Mouse (Mus musculus) C2C12 (cell line): ENCODE measurements around the gene Lpin3. TPM values are rescaled to one million over a fixed set of nuclear protein-coding genes. Genes with fewer than 3 reads are reported as not detected.

Experiments used
- H3K27me3 ChIP-seq: one replicate; pipeline ENCODE4 v1.6.1; 2011; ENCODE audit not compliant: control insufficient read depth, insufficient read depth, insufficient read length
- H3K36me3 ChIP-seq: one replicate; pipeline ENCODE4 v1.6.1; 2011; ENCODE audit not compliant: control insufficient read depth, insufficient read depth
- H3K4me3 ChIP-seq: one replicate; pipeline ENCODE4 v1.5.1; 2011; ENCODE audit warnings: mild to moderate bottlenecking, control low read depth; ENCODE audit not compliant: poor library complexity, insufficient read depth, severe bottlenecking
- H3K79me2 ChIP-seq: one replicate; pipeline ENCODE4 v1.6.1; 2011; ENCODE audit not compliant: control insufficient read depth, insufficient read depth
- H3K79me3 ChIP-seq: one replicate; pipeline ENCODE4 v1.6.1; 2011; ENCODE audit warnings: low read depth, control low read depth
- H3ac ChIP-seq: one replicate; pipeline ENCODE3; 2011; ENCODE audit warnings: low read depth; ENCODE audit not compliant: control insufficient read depth, insufficient read length
- CEBPB ChIP-seq: IDR thresholded peaks from one replicate; pipeline ENCODE4 v1.6.1; 2011; ENCODE audit warnings: low read depth, mild to moderate bottlenecking, control low read depth, moderate library complexity
- CTCF ChIP-seq: IDR thresholded peaks from one replicate; pipeline ENCODE4 v1.5.1; 2011; ENCODE audit not compliant: control insufficient read depth, insufficient read depth, insufficient read length
- FOSL1 ChIP-seq: IDR thresholded peaks from one replicate; pipeline ENCODE4 v1.8.0; 2011; ENCODE audit warnings: mild to moderate bottlenecking, low read length; ENCODE audit not compliant: poor library complexity, insufficient read depth, severe bottlenecking
- MAX ChIP-seq: IDR thresholded peaks from one replicate; pipeline ENCODE4 v1.6.1; 2011; ENCODE audit warnings: mild to moderate bottlenecking, control low read depth
- MYOD1 ChIP-seq: IDR thresholded peaks from one replicate; pipeline ENCODE4 v1.6.1; 2011; ENCODE audit warnings: low read depth; ENCODE audit not compliant: control insufficient read depth, insufficient read length
- MYOG ChIP-seq: IDR thresholded peaks from one replicate; pipeline ENCODE4 v1.6.1; 2011; ENCODE audit not compliant: control insufficient read depth, insufficient read length; ENCODE audit errors: extremely low read depth
- USF1 ChIP-seq: IDR thresholded peaks from one replicate; pipeline ENCODE4 v1.6.1; 2011; ENCODE audit warnings: low read depth, mild to moderate bottlenecking, control low read depth, moderate library complexity
- polyA plus RNA-seq: library from polyadenylated mRNA; unstranded; fragments of >200 nt; fragmentation: generic; extraction: Trizol; gene quantifications from one replicate; pipeline ENCODE4 v1.2.1, GENCODE M21; 2012; ENCODE audit warnings: missing spikeins

The Lpin3 gene
- polyA plus RNA-seq, 1 experiment: 10.4 TPM

GRCm38 (mm10) chr2:160881462-160882101 lies 1.1 kb downstream of the Lpin3 start:
- no peak for TF ChIP-seq MYOD1
- no peak for TF ChIP-seq MAX
- no peak for TF ChIP-seq USF1
- no peak for TF ChIP-seq CTCF
- no peak for TF ChIP-seq MYOG
- TF ChIP-seq FOSL1: no peak
- H3K36me3 ChIP-seq: no peaks in the 10 kb centered on the region

DNA sequence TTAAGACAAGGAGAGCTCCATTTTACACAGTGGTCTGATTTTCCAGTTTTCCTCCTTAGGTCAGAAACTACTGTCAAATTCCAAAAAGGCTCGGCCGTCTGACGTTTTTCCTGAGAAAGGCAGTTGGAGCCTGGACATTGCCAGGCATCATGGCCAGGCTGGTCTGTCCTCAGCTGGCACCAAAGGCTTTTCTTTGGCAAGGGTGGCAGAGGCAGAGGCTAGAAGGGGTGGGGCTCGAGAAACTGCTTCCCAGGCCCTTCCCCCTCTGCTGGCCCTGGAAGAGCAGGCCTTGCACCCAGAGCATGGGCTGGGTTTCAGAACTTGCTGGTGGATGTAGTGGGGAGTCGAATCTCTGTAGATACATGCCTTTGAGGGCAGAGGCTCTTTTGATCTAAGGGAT lies 2.0 kb downstream of the Lpin3 start:
- TF ChIP-seq CEBPB: no peak
- no peak for TF ChIP-seq MYOD1
- no peak for TF ChIP-seq USF1
- no peak for TF ChIP-seq CTCF
- no peak for TF ChIP-seq MAX
- TF ChIP-seq MYOG: no peak
- no peak for TF ChIP-seq FOSL1
- Histone ChIP-seq H3K79me3 (no peaks in the 10 kb centered on the region), H3K27me3 (no peaks in the 10 kb centered on the region), H3K4me3 (no peak overlapping the region), H3K79me2 (peaks cover 14% of the 10 kb centered on the region), H3ac (no peak overlapping the region), H3K36me3 (no peaks in the 10 kb centered on the region)

More at GRCm38 (mm10) chr2:160881462-160882101, 1.1 kb downstream of the Lpin3 start:
- Histone ChIP-seq H3K79me2 (peaks cover 14% of the 10 kb centered on the region), H3K27me3 (no peaks in the 10 kb centered on the region), H3K79me3 (no peaks in the 10 kb centered on the region), H3ac (peak overlapping the region; percentile 8), H3K4me3 (no peak overlapping the region)

- H3ac ChIP-seq: no peak overlapping the region
- H3K4me3 ChIP-seq: no peak overlapping the region
- peaks cover 14% of the 10 kb centered on the region for H3K79me2 ChIP-seq
- H3K79me3 ChIP-seq: no peaks in the 10 kb centered on the region
- no peaks in the 10 kb centered on the region for H3K27me3 ChIP-seq
- no peaks in the 10 kb centered on the region for H3K36me3 ChIP-seq
- peak; percentile 45 for TF ChIP-seq MYOD1
- TF ChIP-seq FOSL1: no peak
- TF ChIP-seq CEBPB: no peak
- no peak for TF ChIP-seq MYOG
- no peak for TF ChIP-seq MAX
- TF ChIP-seq CTCF: no peak
Measured at GRCm38 (mm10) chr2:160883912-160884311, 3.4 kb downstream of the Lpin3 start.

DNA sequence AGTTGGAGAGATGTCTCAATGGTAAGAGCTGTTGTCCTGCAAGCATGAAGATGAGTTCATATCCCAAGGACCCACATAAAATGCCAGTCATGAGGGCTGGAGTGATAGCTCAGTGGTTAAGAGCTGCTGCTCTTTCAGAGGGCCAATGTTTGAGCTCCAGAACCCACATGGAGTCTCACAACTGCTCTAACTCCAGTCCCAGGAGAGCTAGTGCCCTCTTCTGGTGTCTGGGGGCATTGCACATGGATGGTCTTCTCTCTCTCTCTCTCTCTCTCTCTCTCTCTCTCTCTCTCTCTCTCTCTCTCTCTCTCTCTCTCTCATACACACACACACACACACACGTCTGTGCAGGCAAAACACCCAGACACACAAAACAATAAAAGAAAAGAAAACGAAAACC lies 4.4 kb downstream of the Lpin3 start:
- Histone ChIP-seq H3K79me3 (no peaks in the 10 kb centered on the region), H3K79me2 (peaks cover 14% of the 10 kb centered on the region), H3ac (no peak overlapping the region), H3K36me3 (no peaks in the 10 kb centered on the region), H3K27me3 (no peaks in the 10 kb centered on the region), H3K4me3 (no peak overlapping the region)
- TF ChIP-seq CEBPB: no peak
- TF ChIP-seq FOSL1: no peak
- TF ChIP-seq MYOG: no peak
- no peak for TF ChIP-seq USF1
- TF ChIP-seq MAX: no peak
- peak; percentile 63 for TF ChIP-seq CTCF

- H3ac ChIP-seq: no peak overlapping the region
- no peak overlapping the region for H3K4me3 ChIP-seq
- no peaks in the 10 kb centered on the region for H3K36me3 ChIP-seq
- TF ChIP-seq CTCF (no peak), MYOG (no peak), USF1 (no peak), FOSL1 (no peak), CEBPB (no peak), MAX (no peak), MYOD1 (no peak)
- H3K27me3 ChIP-seq: no peaks in the 10 kb centered on the region
- peaks cover 14% of the 10 kb centered on the region for H3K79me2 ChIP-seq
- no peaks in the 10 kb centered on the region for H3K79me3 ChIP-seq
Measured at GRCm38 (mm10) chr2:160886221-160886620, 5.8 kb downstream of the Lpin3 start.

DNA sequence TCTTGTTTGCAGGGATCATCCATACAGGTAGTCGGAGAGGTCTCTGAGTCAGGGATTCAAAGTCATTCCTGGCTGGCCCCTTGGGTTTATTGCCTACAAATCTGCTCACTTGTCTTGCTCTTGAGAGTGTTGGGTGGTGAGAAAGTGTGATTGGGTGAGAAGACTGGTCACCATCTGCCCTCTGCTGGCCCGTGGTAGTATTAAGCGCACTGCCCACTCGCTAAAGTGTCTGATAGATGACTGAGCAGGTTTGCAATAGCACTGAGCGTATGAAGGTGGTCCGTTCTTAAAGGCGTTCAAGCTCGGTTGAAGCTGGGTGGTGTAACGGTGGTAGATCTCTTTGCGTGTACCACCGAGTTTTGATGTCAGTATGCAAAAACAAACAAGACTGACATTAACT lies 6.8 kb downstream of the Lpin3 start:
- Histone ChIP-seq H3K27me3 (no peaks in the 10 kb centered on the region), H3K36me3 (no peaks in the 10 kb centered on the region), H3K4me3 (no peak overlapping the region), H3ac (no peak overlapping the region), H3K79me3 (no peaks in the 10 kb centered on the region), H3K79me2 (peaks cover 4% of the 10 kb centered on the region)
- peak; percentile 85 for TF ChIP-seq CTCF
- TF ChIP-seq MAX: no peak
